Mouse (Mus musculus) CH12.LX (cell line): ENCODE measurements around the gene Cntn2. TPM values are rescaled to one million over a fixed set of nuclear protein-coding genes. Genes with fewer than 3 reads are reported as not detected.
A peak's percentile ranks its signal among the peaks of the same experiment; 100 is the strongest.

Source experiments
- DNase-seq: peaks from one replicate; pipeline ENCODE4 v3.0.0-alpha.2; 2013; ENCODE audit errors: extremely low read depth
- H3K27ac ChIP-seq: 2 replicates; pipeline ENCODE4 v1.5.1; 2012; ENCODE audit warnings: low read depth, mild to moderate bottlenecking, control low read depth, moderate library complexity; ENCODE audit not compliant: insufficient read depth
- H3K27me3 ChIP-seq: replicated peaks from 2 replicates; pipeline ENCODE3; 2012; ENCODE audit warnings: inconsistent platforms
- H3K36me3 ChIP-seq, 2 experiments: replicated peaks in 1 of 2; 2 replicates each; pipeline versions ENCODE3 to v1.6.1; 2012; ENCODE audit warnings: inconsistent platforms in 1 of 2, low read length in 1 of 2, mild to moderate bottlenecking in 1 of 2, mixed read lengths in 1 of 2, moderate library complexity in 1 of 2; ENCODE audit not compliant: control insufficient read depth in 1 of 2, insufficient read depth in 1 of 2
- H3K4me1 ChIP-seq, 2 experiments: 2 replicates each; pipeline ENCODE4 v1.6.1; 2012; ENCODE audit warnings: inconsistent platforms in 1 of 2, moderate library complexity in 1 of 2; ENCODE audit not compliant: insufficient read depth in 2 of 2, control insufficient read depth in 1 of 2
- H3K4me2 ChIP-seq: 2 replicates; pipeline ENCODE4 v1.6.1; 2012; ENCODE audit warnings: low read depth, mild to moderate bottlenecking, control low read depth; ENCODE audit not compliant: poor library complexity, insufficient read depth, severe bottlenecking
- H3K4me3 ChIP-seq, 3 experiments: fragments of 150-350 bp in 1 of 3; sonication (generic) in 1 of 3; replicated peaks in 1 of 3; 2 replicates each; pipeline versions ENCODE3 to v1.5.1; 2011 to 2012; ENCODE audit warnings: low read depth in 2 of 3, low read length in 2 of 3, mild to moderate bottlenecking in 2 of 3, moderate library complexity in 2 of 3, control low read depth in 1 of 3, improper control_type of control experiment in 1 of 3, inconsistent platforms in 1 of 3, mixed read lengths in 1 of 3; ENCODE audit not compliant: poor library complexity in 1 of 3
- H3K79me2 ChIP-seq: replicated peaks from 2 replicates; pipeline ENCODE4 v1.6.1; 2012; ENCODE audit warnings: mild to moderate bottlenecking, moderate library complexity; ENCODE audit not compliant: control insufficient read depth, poor library complexity, insufficient read depth, severe bottlenecking; ENCODE audit errors: extremely low read depth
- H3K9ac ChIP-seq: 2 replicates; pipeline ENCODE4 v1.6.1; 2012; ENCODE audit warnings: low read depth, mild to moderate bottlenecking, control low read depth, moderate library complexity; ENCODE audit not compliant: insufficient read depth
- H3K9me3 ChIP-seq: replicated peaks from 2 replicates; pipeline ENCODE3; 2012; ENCODE audit warnings: low read length, inconsistent platforms, mixed read lengths
- BHLHE40 ChIP-seq: IDR thresholded peaks from 2 replicates; pipeline ENCODE4 v1.6.1; 2011; ENCODE audit warnings: mild to moderate bottlenecking, low read depth, low read length, improper control_type of control experiment
- CHD2 ChIP-seq: IDR thresholded peaks from 2 replicates; pipeline ENCODE4 v1.6.1; 2011; ENCODE audit warnings: low read length, improper control_type of control experiment
- E2F4 ChIP-seq: IDR thresholded peaks from 2 replicates; pipeline ENCODE4 v1.6.1; 2011; ENCODE audit warnings: low read depth, low read length, improper control_type of control experiment; ENCODE audit not compliant: insufficient replicate concordance
- ELF1 ChIP-seq: IDR thresholded peaks from 2 replicates; pipeline ENCODE4 v1.6.1; 2014; ENCODE audit warnings: low read depth, mild to moderate bottlenecking, inconsistent platforms, low read length, improper control_type of control experiment
- EP300 ChIP-seq: IDR thresholded peaks from 2 replicates; pipeline ENCODE4 v1.6.1; 2011; ENCODE audit warnings: low read length, improper control_type of control experiment
- ETS1 ChIP-seq: conservative IDR thresholded peaks from 2 replicates; pipeline ENCODE4 v1.6.1; 2012; ENCODE audit warnings: low read depth, mild to moderate bottlenecking, inconsistent platforms, low read length, improper control_type of control experiment, moderate library complexity
- GABPA ChIP-seq: IDR thresholded peaks from 2 replicates; pipeline ENCODE4 v1.6.1; 2012; ENCODE audit warnings: low read depth, low read length, improper control_type of control experiment, inconsistent platforms; ENCODE audit not compliant: insufficient replicate concordance
- IRF4 ChIP-seq: IDR thresholded peaks from 2 replicates; pipeline ENCODE4 v1.6.1; 2014; ENCODE audit warnings: low read depth, mild to moderate bottlenecking, inconsistent platforms, low read length, improper control_type of control experiment
- JUN ChIP-seq: IDR thresholded peaks from 2 replicates; pipeline ENCODE4 v1.6.1; 2011; ENCODE audit warnings: low read depth, mild to moderate bottlenecking, low read length, improper control_type of control experiment, moderate library complexity; ENCODE audit not compliant: insufficient read depth
- KAT2A ChIP-seq: IDR thresholded peaks from 2 replicates; pipeline ENCODE4 v1.6.1; 2012; ENCODE audit warnings: low read length, improper control_type of control experiment, inconsistent platforms; ENCODE audit not compliant: insufficient replicate concordance
- MAZ ChIP-seq: IDR thresholded peaks from 2 replicates; pipeline ENCODE4 v1.6.1; 2012; ENCODE audit warnings: low read depth, mild to moderate bottlenecking, inconsistent platforms, low read length, improper control_type of control experiment, moderate library complexity
- MEF2A ChIP-seq: IDR thresholded peaks from 2 replicates; pipeline ENCODE4 v1.6.1; 2014; ENCODE audit warnings: low read depth, mild to moderate bottlenecking, inconsistent platforms, low read length, improper control_type of control experiment, borderline replicate concordance
- MXI1 ChIP-seq: IDR thresholded peaks from 2 replicates; pipeline ENCODE4 v1.6.1; 2011; ENCODE audit warnings: mild to moderate bottlenecking, low read depth, low read length, improper control_type of control experiment
- NRF1 ChIP-seq: IDR thresholded peaks from 2 replicates; pipeline ENCODE4 v1.6.1; 2014; ENCODE audit warnings: low read depth, mild to moderate bottlenecking, inconsistent platforms, low read length, improper control_type of control experiment, moderate library complexity
- RAD21 ChIP-seq: IDR thresholded peaks from 2 replicates; pipeline ENCODE4 v1.6.1; 2011; ENCODE audit warnings: low read depth, mild to moderate bottlenecking, low read length, improper control_type of control experiment, moderate library complexity
- TCF12 ChIP-seq: IDR thresholded peaks from 2 replicates; pipeline ENCODE4 v1.6.1; 2014; ENCODE audit warnings: low read depth, mild to moderate bottlenecking, inconsistent platforms, low read length, improper control_type of control experiment
- UBTF ChIP-seq: IDR thresholded peaks from 2 replicates; pipeline ENCODE4 v1.6.1; 2012; ENCODE audit warnings: low read depth, mild to moderate bottlenecking, inconsistent platforms, low read length, improper control_type of control experiment, moderate library complexity
- dilution Hi-C: fragments of 300-500 bp; cut with MboI; formaldehyde crosslinking; loops from 2 replicates; pipeline ENCODE4 v1.14.3; 2020; ENCODE audit warnings: low sequenced_read_pairs; ENCODE audit not compliant: extremely low pct_unique_long_range_greater_than_20kb, extremely low pct_ligation_motif_present
- in situ Hi-C: fragments of 300-500 bp; cut with MboI; formaldehyde crosslinking; loops from 3 replicates; pipeline ENCODE4 v1.14.3; 2019; ENCODE audit warnings: low sequenced_read_pairs, low pct_ligation_motif_present, low pct_unique_long_range_greater_than_20kb, mixed read lengths
- polyA plus RNA-seq: library from polyadenylated mRNA; unstranded; fragments of >175 nt; gene quantifications from 2 replicates; pipeline ENCODE4 v1.2.1, GENCODE M21; 2012; ENCODE audit warnings: low read depth; ENCODE audit not compliant: insufficient read length
- total RNA-seq, 2 experiments: library from RNA; depleted of rRNA; stranded (reverse); fragments of 300-350 nt in 1 of 2; fragments of >200 nt in 1 of 2; gene quantifications; 2 replicates each; pipeline ENCODE4 v1.2.3; 2012 to 2014

Cntn2 gene
- total and polyA plus RNA-seq, 3 experiments, result 0.04 to 0.05 (median 0.04) TPM

DNA sequence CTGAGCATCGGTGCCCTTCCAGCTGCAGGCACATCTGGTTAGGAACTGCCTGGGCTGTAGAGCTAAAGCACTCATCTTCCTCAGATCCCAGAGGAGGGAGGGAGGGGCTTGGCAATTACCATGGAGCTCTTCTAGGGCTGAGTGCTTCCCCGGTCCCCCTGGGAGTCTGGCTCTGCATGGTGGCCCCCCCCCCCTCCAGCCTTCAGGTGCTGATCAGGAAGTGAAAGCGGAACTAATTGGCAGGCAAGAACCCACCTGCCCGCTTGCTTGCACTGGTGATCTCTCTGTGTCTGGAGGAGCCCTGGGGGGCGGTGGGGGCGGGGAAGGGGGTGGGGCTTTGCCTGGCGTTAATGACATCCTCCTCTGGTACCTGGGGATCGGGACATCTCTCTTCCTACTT is 9.2 kb downstream of the Cntn2 start:
- Histone ChIP-seq H3K27me3 (peaks cover 46% of the 10 kb centered on the region), H3K9me3 (no peaks in the 10 kb centered on the region), H3K79me2 (no peaks in the 10 kb centered on the region), H3K36me3 (no peaks in the 10 kb centered on the region), H3K4me1 (peaks cover 35 to 64% of the 10 kb centered on the region in 2 experiments), H3K4me2 (peak overlapping the region; percentile 63), H3K27ac (no peak overlapping the region), H3K9ac (no peak overlapping the region), H3K4me3 (peak overlapping the region in 1 of 3 experiments; percentile 6)
- in situ Hi-C loops (no loop called here), dilution Hi-C loops (no loop called here)
- TF ChIP-seq IRF4, result peak; percentile 85
- peak; percentile 62 for TF ChIP-seq EP300
- TF ChIP-seq CHD2, result peak; percentile 69
- no peak for TF ChIP-seq MXI1
- 0 out of 2 replicates have a peak, but pooled peaks have one; percentile 46 for TF ChIP-seq MEF2A
- peak; percentile 58; the same call in 1 of the 2 replicates for TF ChIP-seq BHLHE40
- peak; percentile 96 for TF ChIP-seq TCF12
- peak; percentile 59 for TF ChIP-seq ELF1
- peak; percentile 77 for TF ChIP-seq MAZ
- TF ChIP-seq ETS1, result peak; percentile 66; the same call in 1 of the 2 replicates
- TF ChIP-seq NRF1, result no peak
- DNase-seq, result peak; percentile 74

DNA sequence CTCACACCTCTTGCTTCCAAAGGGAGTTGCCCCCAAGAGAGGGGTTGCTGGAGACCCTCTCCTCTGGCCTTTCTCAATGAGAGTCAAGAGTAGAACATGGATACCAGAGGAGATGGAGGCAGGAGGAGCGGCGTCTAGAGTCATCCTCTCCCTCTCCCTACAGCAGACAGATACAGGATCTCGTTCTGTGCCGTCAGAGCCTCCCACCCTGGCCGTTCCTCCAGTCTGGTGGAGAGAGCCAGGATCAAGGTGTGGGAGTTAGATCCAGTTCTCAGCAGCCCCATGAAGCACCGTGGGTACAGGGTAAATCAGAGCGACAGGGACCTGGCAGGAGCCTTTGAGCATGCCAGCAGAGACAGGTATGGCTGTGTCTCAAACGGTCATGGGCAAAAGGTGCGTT is 10.5 kb downstream of the Cntn2 start:
- TF ChIP-seq E2F4 (no peak), GABPA (no peak), JUN (no peak), RAD21 (no peak), KAT2A (no peak), IRF4 (no peak), UBTF (no peak)
- TF ChIP-seq, all 38 proteins: peak for 0
- H3K4me1 ChIP-seq, result peaks cover 35 to 64% of the 10 kb centered on the region in 2 experiments
- no peak for DNase-seq
- H3K79me2 ChIP-seq, result no peaks in the 10 kb centered on the region
- no peak overlapping the region for H3K27ac ChIP-seq
- H3K27me3 ChIP-seq, result peaks cover 53% of the 10 kb centered on the region
- H3K36me3 ChIP-seq, result no peaks in the 10 kb centered on the region
- H3K4me3 ChIP-seq, result no peak overlapping the region
- dilution Hi-C loops, result no loop called here
- no peak overlapping the region for H3K4me2 ChIP-seq
- in situ Hi-C loops, result no loop called here
- no peaks in the 10 kb centered on the region for H3K9me3 ChIP-seq
- H3K9ac ChIP-seq, result no peak overlapping the region
